Mouse (Mus musculus) left cerebral cortex, adult 8-10 months (tissue): Measurements from ENCODE around the gene Fam19a3. TPM values are rescaled to one million over a fixed set of nuclear protein-coding genes. Genes with fewer than 3 reads are reported as not detected.

Experiments
- DNase-seq, 2 experiments: peaks; one replicate each; pipeline ENCODE4 v3.0.0; 2022; ENCODE audit warnings: low spot score in 2 of 2
- total RNA-seq, 4 experiments: library from RNA; stranded (reverse); gene quantifications; 2 replicates each; pipeline ENCODE4 v1.2.4; 2022

Fam19a3 gene
- total RNA-seq, 4 experiments from 2014 or later, result 0.08 to 0.49 (median 0.23) TPM

DNA sequence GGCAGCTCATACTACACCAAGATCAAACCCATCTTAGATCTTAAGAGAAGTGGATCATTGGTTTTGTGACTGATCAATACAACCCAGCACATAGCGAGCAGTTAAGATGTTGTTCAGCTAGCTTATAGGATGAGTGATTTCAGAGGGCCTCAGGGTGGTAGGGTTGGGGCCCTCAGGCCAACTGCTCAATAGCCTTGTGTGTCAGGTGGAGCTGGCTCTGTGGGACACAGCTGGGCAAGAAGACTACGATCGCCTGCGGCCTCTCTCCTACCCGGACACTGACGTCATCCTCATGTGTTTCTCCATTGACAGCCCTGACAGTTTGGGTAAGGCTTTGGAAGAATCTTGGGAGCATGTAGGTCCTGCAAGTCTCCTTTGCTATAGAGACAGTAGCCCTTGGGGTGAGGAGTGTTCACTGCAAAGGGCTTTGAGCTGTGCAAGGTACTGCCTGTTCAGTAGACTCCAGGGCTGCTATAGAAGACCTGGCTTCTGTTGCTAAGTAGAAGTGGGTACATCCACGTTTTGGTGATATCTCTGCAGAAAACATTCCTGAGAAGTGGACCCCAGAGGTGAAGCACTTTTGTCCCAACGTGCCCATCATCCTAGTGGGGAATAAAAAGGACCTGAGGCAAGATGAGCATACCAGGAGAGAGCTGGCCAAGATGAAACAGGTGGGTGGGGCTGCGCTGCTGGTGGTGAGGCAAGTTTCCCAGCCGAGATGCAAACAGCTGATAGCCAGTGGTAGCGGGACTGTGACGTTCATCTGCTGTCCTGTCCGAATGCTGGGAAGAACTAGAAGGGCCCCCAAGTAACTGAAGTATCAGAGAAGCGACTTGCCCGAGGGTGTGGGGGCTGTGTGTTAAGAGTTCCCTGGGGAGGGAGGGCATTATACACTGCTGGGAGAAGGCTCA, 11.0 kb upstream of the Fam19a3 start:
- DNase-seq, result no peak

DNA sequence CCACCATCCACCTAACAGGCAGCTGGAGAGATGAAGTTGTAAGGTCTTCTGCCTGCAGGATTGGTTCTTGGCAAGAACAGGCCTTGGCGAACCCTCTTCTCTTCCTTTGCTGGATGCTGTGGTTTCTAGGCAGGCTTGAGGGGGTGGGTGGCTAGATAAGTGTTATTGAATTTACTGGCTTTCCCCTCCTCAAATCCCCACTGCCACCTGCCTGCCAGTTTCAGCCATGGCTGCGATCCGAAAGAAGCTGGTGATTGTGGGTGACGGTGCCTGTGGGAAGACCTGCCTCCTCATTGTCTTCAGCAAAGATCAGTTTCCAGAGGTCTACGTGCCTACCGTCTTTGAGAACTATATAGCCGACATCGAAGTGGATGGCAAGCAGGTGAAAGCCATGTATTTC, 10.0 kb upstream of the Fam19a3 start:
- no peak for DNase-seq

DNA sequence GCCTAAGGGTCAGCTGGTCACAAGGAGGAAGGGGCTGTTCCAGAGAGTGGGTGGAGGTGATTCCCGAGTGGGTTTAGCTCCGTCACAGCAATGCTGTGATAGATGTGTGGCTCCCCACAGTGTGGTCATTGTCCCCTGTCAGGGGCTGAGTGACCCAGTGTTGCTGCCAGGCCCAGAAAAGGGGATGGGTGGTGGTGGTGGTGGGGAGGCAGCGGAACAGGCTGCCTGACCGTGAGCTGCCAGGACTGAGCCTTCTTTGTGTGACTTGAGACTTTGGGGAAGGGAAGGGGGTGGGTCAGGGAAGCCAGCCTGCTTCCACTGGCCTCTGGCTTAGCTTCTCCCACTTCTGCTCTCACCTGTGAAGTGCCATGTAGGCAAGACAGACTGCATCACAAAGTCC, 9.4 kb upstream of the Fam19a3 start:
- DNase-seq, result no peak

DNA sequence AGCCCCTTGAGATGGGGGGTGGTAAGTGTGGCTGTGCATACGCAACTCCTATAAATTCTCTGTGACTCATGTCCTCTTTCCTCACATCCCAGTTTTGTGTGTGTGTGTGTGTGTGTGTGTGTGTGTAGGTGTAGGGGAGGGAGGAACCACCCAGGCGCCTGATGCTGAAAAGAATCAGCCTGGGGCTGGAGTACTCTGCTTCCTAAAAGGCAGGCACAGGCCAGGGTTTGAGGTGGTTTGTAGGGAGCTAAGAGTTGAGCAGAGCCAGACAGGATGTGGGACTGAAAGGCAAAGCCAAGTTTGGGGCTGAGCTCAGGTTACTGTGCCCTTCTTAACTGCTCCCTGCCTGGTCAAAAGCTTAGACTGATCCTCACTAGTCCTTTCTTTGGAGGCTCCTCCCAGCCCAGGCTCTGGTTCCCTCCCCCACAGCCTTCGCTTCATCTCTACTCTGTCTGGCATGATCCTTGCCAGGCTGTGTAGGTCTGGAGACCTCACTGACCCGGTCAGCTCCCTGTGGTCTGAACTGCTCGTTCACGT, 8.8 kb upstream of the Fam19a3 start:
- DNase-seq, result no peak

DNA sequence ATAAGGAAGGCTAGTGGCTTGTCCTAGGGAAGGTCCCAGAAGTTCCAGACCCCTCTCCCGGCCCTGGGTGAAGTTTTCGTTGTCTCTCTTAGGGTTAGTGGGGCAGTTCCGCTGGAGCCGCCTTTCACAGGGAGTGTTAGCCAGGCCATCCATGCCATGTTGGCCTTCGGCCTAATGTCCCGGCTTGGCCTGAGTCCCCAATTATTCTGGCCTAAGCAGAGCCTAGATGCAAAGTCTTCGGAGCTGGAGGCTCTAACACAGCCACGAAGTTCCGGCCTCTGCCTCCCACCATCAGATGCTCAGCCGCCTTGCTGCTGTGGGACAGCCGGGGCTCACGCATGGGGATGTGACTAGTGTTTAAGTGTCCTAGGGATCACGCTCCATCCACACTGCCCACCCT, 8.2 kb upstream of the Fam19a3 start:
- DNase-seq, result no peak

GRCm38 (mm10) chr3:104789312-104789605, 7.6 kb upstream of the Fam19a3 start:
- no peak for DNase-seq

- DNase-seq, result no peak
These were observed 7.1 kb upstream of the Fam19a3 start for GRCm38 (mm10) chr3:104788561-104789311.

GRCm38 (mm10) chr3:104788075-104788474, 6.4 kb upstream of the Fam19a3 start, which contains the start of gene Rhoc:
Rhoc (plus strand) TSS chr3:104788375.
- no peak for DNase-seq

- no peak for DNase-seq
These were observed 3.6 kb upstream of the Fam19a3 start for GRCm38 (mm10) chr3:104785284-104785683.

DNA sequence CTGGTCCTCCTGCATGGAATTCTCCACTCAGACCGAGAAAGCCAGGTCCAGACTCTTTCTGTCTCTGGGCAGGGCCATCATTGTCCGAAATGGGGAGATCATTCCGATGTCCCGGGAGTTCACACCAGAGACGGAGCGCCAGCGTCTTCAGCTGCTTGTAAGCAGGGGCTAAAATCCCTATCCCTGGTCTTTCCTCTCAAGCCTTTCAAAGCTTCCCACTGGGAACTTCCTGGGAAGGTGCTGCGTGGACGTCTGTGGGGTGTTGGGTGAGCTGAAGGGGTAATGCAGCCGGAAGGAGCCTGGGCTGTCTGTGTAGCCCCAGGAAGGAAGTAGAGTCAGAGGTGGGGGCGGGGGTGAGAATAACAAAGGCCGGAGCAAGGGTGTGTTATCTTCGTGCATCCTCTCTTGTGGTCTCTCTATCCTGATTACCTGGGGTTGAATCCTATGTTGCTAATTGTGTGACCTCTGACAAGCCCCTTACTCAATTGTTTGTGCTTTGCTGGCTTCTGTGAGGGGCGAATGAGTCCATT, 2.4 kb upstream of the Fam19a3 start:
- DNase-seq, result no peak

DNA sequence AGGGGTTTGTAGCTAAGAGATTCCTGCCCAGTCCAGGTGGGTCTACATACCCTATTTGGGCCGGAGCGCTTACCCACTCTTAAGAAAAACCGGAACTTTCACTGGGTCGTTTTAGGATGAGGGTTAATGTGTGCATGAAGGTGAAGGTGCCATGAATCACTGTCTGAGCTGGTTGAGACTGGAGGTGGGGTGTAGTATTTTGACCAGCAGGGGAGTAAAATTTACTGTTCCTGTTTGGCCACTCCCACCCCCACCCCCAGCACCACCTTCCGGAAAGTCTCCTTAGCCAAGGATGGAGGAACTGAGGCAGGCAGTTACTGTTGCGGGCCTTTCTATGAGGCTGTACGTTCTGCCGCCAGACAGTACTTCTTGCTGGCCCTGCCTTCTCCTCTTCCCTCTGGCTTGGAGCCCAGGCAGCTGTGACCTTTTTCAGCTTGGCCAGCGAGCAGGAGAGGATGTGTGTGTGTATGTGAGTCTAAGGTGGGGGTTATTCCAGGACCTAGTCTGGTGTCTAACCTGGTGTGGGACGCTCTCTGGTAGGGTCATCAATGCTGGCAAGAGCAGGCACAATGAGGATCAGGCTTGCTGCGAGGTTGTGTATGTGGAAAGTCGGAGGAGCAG, 531 bp upstream of the Fam19a3 start:
- DNase-seq, result no peak

GRCm38 (mm10) chr3:104780561-104781420, 849 bp downstream of the Fam19a3 start, which contains the start of gene Ppm1j:
Ppm1j (plus strand) TSS chr3:104781056.
- no peak for DNase-seq

GRCm38 (mm10) chr3:104779949-104780348, 1.7 kb downstream of the Fam19a3 start:
- DNase-seq, result no peak

DNA sequence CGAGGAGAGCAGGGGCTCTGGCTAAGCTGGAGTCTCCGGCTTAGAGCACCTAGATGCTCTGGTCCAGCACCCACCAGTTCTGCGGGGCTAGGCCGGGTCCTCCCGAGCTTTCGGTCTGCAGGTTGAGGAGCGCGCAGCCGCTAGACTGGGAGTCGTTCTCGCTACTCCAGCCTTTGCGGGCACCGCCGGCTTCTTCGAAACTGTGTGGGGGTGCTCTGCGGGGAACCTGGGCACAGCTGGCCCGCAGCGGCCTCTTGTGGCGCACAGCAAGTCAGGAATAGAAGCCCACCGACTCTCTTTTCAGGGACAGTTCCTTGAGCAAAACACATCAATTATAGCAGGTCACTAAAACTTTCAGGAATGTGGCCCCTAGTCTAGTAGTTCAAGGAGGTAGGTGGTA, 4.3 kb downstream of the Fam19a3 start:
- DNase-seq, result no peak

GRCm38 (mm10) chr3:104773301-104773700, 8.3 kb downstream of the Fam19a3 start:
- no peak for DNase-seq

DNA sequence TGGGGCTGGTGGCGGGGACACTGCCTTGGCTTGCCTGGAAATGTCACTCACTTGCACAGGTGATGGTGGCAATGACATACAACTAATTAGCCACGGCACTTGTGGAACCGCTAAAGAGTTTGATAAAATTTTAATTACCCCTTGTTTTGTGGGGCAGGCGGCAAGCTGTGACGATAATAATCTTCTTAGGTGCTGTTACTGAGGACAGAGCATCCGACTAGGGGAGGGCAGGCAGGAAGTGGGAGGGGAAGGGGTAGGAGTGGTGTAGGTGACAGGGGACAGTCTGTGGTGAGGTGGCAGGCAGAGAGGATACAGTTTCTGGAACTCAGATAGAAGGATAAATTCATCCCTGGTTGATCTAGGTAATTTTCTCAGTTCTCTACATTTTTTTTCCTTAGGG, 10.2 kb downstream of the Fam19a3 start:
- DNase-seq, result no peak

- DNase-seq, result no peak
These were observed 10.7 kb downstream of the Fam19a3 start for GRCm38 (mm10) chr3:104770918-104771317.

DNA sequence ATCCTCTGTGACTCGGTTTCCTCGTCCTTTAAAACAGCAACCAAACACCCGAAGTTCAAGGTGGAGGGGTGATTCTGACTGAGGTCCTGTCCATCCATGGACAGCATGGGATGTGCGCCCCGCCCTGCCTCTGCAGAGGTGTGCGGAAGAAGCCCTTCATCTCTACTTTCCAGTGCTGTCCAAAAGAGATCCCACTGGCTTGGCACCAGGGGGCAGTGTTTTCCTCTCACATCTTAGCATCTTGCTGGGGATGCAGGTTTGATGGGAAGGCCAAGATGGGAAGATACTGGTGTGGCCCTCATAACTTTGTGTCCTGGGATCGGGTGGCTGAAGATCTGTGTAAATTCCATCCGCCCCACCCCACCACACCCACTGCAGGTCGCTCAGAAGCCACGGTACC, 11.6 kb downstream of the Fam19a3 start:
- DNase-seq, result no peak

GRCm38 (mm10) chr3:104769135-104769534, 12.5 kb downstream of the Fam19a3 start:
- DNase-seq, result no peak

GRCm38 (mm10) chr3:104767716-104768115, 13.9 kb downstream of the Fam19a3 start:
- no peak for DNase-seq

- DNase-seq, result no peak
These were observed 14.5 kb downstream of the Fam19a3 start for GRCm38 (mm10) chr3:104767141-104767540.
